Mouse (Mus musculus) limb, embryonic 13.5 days (tissue): ENCODE measurements around the gene Zbtb46. TPM values are rescaled to one million over a fixed set of nuclear protein-coding genes. Genes with fewer than 3 reads are reported as not detected.

ENCODE experiments used
- ATAC-seq: fragments of 200-750 bp; cut with Nextera tagmentation; 2 replicates; pipeline ENCODE4 v1.8.0; 2017; ENCODE audit warnings: low read depth, moderate number of reproducible peaks, moderate TSS enrichment; ENCODE audit not compliant: low FRiP score
- H3K27ac ChIP-seq: fragments of 300-500 bp; sonication (generic); 2 replicates; pipeline ENCODE4 v1.5.1; 2015; ENCODE audit warnings: inconsistent platforms, mild to moderate bottlenecking, moderate library complexity
- H3K27me3 ChIP-seq: fragments of 300-500 bp; sonication (generic); 2 replicates; pipeline ENCODE4 v1.6.1; 2015; ENCODE audit warnings: mild to moderate bottlenecking, inconsistent platforms
- H3K36me3 ChIP-seq: fragments of 300-500 bp; sonication (generic); 2 replicates; pipeline ENCODE4 v1.6.1; 2015; ENCODE audit warnings: inconsistent platforms, mild to moderate bottlenecking, moderate library complexity
- H3K4me1 ChIP-seq: fragments of 300-500 bp; sonication (generic); 2 replicates; pipeline ENCODE4 v1.6.1; 2015; ENCODE audit warnings: inconsistent platforms
- H3K4me2 ChIP-seq: fragments of 300-500 bp; sonication (generic); replicated peaks from 2 replicates; pipeline ENCODE4 v1.6.1; 2015; ENCODE audit warnings: inconsistent platforms, mild to moderate bottlenecking, moderate library complexity
- H3K4me3 ChIP-seq: fragments of 300-500 bp; sonication (generic); 2 replicates; pipeline ENCODE4 v1.5.1; 2015; ENCODE audit warnings: moderate library complexity, mild to moderate bottlenecking, inconsistent platforms
- H3K9ac ChIP-seq: fragments of 300-500 bp; sonication (generic); 2 replicates; pipeline ENCODE4 v1.6.1; 2015; ENCODE audit warnings: mild to moderate bottlenecking, inconsistent platforms
- H3K9me3 ChIP-seq: fragments of 300-500 bp; sonication (generic); 2 replicates; pipeline ENCODE4 v1.6.1; 2016; ENCODE audit warnings: inconsistent platforms
- WGBS: fragments of 180-500 bp; shearing (Covaris S2); methylation state at CpG from one replicate; pipeline ENCODE4 v1.1.7; 2015; 5-methylcytosine and 5-hydroxymethylcytosine counted together
- polyA plus RNA-seq: library from polyadenylated mRNA; unstranded; fragments of >200 nt; fragmentation: Nextera tagmentation; extraction: Ambion mirVana; gene quantifications from 2 replicates; pipeline ENCODE4 v1.2.1, GENCODE M21; 2015

Gene Zbtb46
- polyA plus RNA-seq, 1 experiment from 2014 or later = 5.7 TPM

- Histone ChIP-seq H3K4me3 (no peak overlapping the region), H3K9me3 (no peaks in the 10 kb centered on the region), H3K27ac (no peak overlapping the region), H3K4me2 (no peak overlapping the region), H3K4me1 (no peaks in the 10 kb centered on the region), H3K9ac (no peak overlapping the region), H3K27me3 (no peaks in the 10 kb centered on the region), H3K36me3 (peaks cover 10% of the 10 kb centered on the region)
- ATAC-seq = no peak
- WGBS = 71% methylated on average over 2 of the region's 2 CpGs
These were observed 67.7 kb downstream of the Zbtb46 start for GRCm38 (mm10) chr2:181391541-181391940.

DNA sequence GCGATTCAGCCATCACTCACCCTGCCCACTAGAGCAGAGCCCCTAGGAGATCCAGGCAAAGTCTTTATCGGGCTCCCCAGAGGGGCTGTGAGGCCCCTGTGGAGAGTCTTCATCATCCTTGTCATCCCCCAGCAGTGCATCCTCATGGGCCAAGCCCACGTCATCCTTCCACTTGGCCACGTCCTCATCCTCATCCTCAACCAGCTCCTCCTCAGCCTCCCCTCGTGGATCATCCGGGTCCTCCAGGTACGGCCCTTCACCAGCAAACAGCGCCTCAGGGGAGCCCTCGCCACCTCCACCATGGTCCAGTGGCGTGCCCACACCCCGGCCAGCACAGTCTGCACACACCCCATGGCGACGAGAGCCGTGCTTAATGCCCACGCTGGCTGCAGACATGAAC is 68.2 kb downstream of the Zbtb46 start:
- ATAC-seq = no peak
- 91% methylated on average over 15 of the region's 15 CpGs for WGBS
- Histone ChIP-seq H3K27ac (no peak overlapping the region), H3K4me2 (no peak overlapping the region), H3K4me3 (no peak overlapping the region), H3K4me1 (no peaks in the 10 kb centered on the region), H3K9me3 (no peaks in the 10 kb centered on the region), H3K36me3 (peaks cover 16% of the 10 kb centered on the region), H3K9ac (no peak overlapping the region), H3K27me3 (no peaks in the 10 kb centered on the region)

DNA sequence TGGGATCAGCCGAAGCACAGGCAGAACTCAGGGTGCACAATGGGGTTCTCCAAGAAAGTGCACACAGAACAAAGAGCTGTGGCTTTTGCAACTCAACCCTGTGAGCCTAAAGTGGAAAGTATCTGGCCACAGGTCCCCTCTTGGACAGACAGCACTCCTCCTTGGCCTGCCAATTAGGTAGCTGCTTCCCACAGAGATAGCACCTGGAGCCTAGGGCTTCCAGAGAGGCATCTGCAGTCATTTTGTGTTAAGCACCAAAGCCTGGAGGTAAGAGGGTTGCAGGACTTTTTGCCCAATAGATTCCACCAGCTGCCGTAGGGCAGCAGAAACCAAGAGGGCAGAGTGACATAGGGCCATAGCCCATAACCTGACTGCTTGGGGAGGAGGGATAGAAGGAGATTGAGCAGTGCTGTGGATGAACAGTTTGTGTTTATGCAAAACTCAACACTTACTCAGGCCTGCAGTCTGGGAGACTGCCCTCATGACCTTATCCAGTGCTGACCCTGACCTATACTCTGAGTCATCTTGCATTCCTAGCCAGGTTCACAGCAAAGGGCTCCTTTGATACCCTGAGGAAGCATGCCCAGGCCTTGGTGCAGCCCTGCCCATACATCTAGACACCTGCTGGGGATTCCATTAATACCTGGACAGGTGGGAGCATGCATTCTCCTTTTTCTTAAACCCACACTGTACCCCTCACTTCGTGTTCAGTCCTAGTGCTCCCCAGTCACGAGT is 68.9 kb downstream of the Zbtb46 start:
- WGBS = 69% methylated on average over 4 of the region's 4 CpGs
- Histone ChIP-seq H3K27ac (no peak overlapping the region), H3K36me3 (peaks cover 20% of the 10 kb centered on the region), H3K4me1 (no peaks in the 10 kb centered on the region), H3K27me3 (no peaks in the 10 kb centered on the region), H3K9me3 (no peaks in the 10 kb centered on the region), H3K4me2 (no peak overlapping the region), H3K9ac (no peak overlapping the region), H3K4me3 (no peak overlapping the region)
- ATAC-seq = no peak

DNA sequence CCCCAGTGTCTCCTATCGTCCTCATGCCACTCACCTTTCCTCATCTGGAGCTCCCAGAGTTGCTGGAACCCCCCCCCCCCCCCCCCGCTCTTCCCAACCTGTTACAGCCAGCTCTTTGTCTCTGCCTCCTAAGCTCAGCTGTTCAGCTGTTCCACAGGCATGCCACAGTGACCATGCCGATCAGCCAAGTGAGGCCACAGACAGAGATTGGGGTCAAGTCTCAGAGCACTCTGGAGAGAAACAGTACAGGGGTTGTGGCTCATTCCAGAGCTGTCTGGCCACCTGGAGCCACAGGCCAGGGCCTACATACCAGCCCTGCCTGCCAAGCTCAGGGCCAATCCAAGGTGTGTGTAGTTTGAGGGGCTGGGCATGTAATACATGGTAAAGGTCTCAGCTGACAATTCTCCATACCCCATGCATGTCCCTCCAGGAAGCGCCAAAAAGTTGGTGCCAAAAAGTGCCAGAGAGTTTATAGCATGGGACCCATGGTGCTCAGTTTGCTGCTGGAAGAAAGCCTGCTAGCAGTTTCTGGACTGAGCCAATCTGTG is 72.5 kb downstream of the Zbtb46 start:
- no peaks in the 10 kb centered on the region for H3K9me3 ChIP-seq
- no peak overlapping the region for H3K4me2 ChIP-seq
- no peak overlapping the region for H3K4me3 ChIP-seq
- no peak overlapping the region for H3K27ac ChIP-seq
- no peaks in the 10 kb centered on the region for H3K27me3 ChIP-seq
- no peak for ATAC-seq
- H3K9ac ChIP-seq = no peak overlapping the region
- H3K36me3 ChIP-seq = peaks cover 50% of the 10 kb centered on the region
- H3K4me1 ChIP-seq = no peaks in the 10 kb centered on the region
- WGBS = 75% methylated on average over 3 of the region's 4 CpGs

GRCm38 (mm10) chr2:181385885-181386284 is 73.3 kb downstream of the Zbtb46 start:
- Histone ChIP-seq H3K36me3 (peaks cover 56% of the 10 kb centered on the region), H3K9me3 (no peaks in the 10 kb centered on the region), H3K4me1 (no peaks in the 10 kb centered on the region), H3K4me3 (no peak overlapping the region), H3K4me2 (no peak overlapping the region), H3K9ac (no peak overlapping the region), H3K27me3 (no peaks in the 10 kb centered on the region), H3K27ac (no peak overlapping the region)
- 78% methylated on average over 3 of the region's 3 CpGs for WGBS
- no peak for ATAC-seq

DNA sequence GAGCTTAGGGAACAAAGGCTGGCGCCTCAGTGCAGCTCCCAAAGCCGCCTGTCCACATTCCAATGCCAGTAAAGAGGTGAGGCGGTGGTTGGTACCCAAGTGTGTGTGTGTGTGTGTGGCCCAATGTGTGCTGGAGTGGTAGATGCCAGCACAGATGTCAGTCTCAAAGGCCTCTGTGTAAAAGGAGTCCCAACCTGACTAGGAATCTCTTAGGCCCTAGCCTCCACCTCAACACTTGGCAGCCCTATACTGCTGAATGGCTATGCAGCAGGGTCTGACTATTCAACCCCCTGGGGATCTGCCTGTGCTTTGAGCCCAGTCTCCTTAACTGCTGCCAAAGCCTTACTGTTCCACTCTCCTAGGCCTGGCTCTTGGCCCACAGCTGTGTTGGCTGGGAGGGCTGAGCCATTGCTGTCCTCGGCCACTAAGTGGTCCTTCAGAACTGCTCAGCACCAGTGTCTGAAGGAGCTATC is 74.3 kb downstream of the Zbtb46 start:
- Histone ChIP-seq H3K4me1 (no peaks in the 10 kb centered on the region), H3K27ac (no peak overlapping the region), H3K4me3 (no peak overlapping the region), H3K36me3 (peaks cover 66% of the 10 kb centered on the region), H3K9ac (no peak overlapping the region), H3K9me3 (no peaks in the 10 kb centered on the region), H3K27me3 (no peaks in the 10 kb centered on the region), H3K4me2 (no peak overlapping the region)
- WGBS = 78% methylated on average over 4 of the region's 4 CpGs
- ATAC-seq = no peak

GRCm38 (mm10) chr2:181384463-181384862 is 74.8 kb downstream of the Zbtb46 start:
- Histone ChIP-seq H3K27ac (no peak overlapping the region), H3K36me3 (peaks cover 71% of the 10 kb centered on the region), H3K4me1 (no peaks in the 10 kb centered on the region), H3K4me3 (no peak overlapping the region), H3K4me2 (no peak overlapping the region), H3K9ac (no peak overlapping the region), H3K9me3 (no peaks in the 10 kb centered on the region), H3K27me3 (no peaks in the 10 kb centered on the region)
- no peak for ATAC-seq
- WGBS = 87% methylated on average over 7 of the region's 7 CpGs

DNA sequence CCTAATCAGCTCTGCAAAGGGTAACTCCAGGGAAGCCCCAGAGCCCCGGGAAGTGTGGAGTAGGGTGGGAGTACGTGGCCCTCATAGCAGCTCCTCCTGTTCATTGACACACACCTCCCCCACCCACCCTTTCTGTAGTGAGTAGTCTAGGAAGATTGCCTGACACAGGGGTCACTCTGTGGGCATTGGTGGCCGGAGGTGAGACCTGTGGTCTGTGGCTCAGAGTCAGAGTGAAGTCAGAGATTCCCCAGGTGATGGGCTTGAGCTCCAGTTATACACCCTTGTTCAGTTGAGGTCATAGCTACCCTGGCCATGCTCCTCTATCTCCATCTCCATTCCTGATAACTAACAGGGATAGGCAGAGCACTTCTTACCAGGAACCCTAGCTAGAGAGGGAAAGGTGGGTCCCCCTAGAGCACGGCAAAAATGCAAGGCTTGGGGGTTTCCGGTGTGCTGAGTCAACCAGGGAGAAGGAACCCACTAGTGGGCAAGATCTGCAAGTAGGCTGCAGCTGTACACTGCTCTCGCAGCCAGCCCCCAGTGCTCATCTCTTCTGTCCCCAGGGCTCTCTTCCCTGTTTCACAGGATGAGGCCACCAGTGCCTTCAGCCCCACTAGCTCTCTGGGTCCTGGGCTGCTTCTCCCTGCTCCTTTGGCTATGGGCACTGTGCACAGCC is 77.5 kb downstream of the Zbtb46 start:
- ATAC-seq = no peak
- Histone ChIP-seq H3K27me3 (no peaks in the 10 kb centered on the region), H3K9me3 (no peaks in the 10 kb centered on the region), H3K27ac (no peak overlapping the region), H3K36me3 (peaks cover 80% of the 10 kb centered on the region), H3K4me3 (no peak overlapping the region), H3K9ac (no peak overlapping the region), H3K4me1 (no peaks in the 10 kb centered on the region), H3K4me2 (no peak overlapping the region)
- WGBS = 93% methylated on average over 6 of the region's 6 CpGs

- Histone ChIP-seq H3K36me3 (peaks cover 73% of the 10 kb centered on the region), H3K4me2 (no peak overlapping the region), H3K27ac (no peak overlapping the region), H3K4me3 (no peak overlapping the region), H3K9ac (no peak overlapping the region), H3K4me1 (no peaks in the 10 kb centered on the region), H3K27me3 (no peaks in the 10 kb centered on the region), H3K9me3 (no peaks in the 10 kb centered on the region)
- ATAC-seq = no peak
- 94% methylated on average over 5 of the region's 5 CpGs for WGBS
These were observed 78.1 kb downstream of the Zbtb46 start for GRCm38 (mm10) chr2:181381107-181381506.

DNA sequence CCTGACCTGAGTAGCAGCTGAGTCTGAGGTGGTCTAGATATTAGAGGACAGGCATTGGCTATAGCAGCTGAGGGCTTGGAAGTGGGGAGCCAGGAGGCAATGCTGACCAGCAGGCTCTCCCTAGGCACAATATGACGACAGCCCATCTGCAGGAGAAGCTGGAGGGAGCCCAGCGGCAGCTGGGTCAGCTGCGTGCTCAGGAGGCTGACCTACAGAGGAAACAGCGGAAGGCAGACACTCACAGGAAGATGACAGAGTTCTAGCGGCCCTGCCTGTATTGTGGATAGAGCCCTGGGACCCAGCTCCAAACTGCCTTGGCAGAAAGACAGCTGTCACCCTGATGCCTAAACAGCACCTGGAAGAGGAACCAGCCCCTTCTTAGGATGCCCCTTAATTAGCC is 79.0 kb downstream of the Zbtb46 start:
- no peaks in the 10 kb centered on the region for H3K4me1 ChIP-seq
- H3K4me3 ChIP-seq = no peak overlapping the region
- H3K27ac ChIP-seq = no peak overlapping the region
- 84% methylated on average over 5 of the region's 5 CpGs for WGBS
- no peak overlapping the region for H3K9ac ChIP-seq
- no peak overlapping the region for H3K4me2 ChIP-seq
- H3K36me3 ChIP-seq = peaks cover 69% of the 10 kb centered on the region
- H3K9me3 ChIP-seq = no peaks in the 10 kb centered on the region
- ATAC-seq = no peak
- H3K27me3 ChIP-seq = no peaks in the 10 kb centered on the region

GRCm38 (mm10) chr2:181379778-181380177 is 79.4 kb downstream of the Zbtb46 start, which contains the start of gene Lime1:
Gene Lime1, plus strand, starts transcription at chr2:181380078.
- no peaks in the 10 kb centered on the region for H3K27me3 ChIP-seq

DNA sequence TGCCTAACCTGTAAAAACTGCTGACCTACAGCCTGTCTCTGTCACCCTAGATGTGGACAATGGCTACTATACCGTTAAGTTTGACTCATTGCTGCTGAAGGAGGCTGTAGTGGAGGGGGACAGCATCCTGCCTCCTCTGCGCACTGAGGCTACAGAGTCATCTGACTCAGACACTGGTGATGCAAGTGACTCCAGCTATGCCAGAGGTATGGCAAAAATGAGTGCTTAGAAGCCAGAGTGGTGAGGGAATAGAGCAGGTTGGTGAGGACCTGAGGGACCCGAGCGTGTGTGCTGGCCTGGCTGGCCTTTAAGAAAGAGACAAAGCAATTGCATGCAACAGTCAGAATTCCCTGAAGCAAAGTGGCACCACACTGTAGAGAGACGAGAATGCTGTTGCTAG is 80.5 kb downstream of the Zbtb46 start:
- Histone ChIP-seq H3K4me2 (no peak overlapping the region), H3K9ac (no peak overlapping the region), H3K36me3 (peaks cover 57% of the 10 kb centered on the region), H3K4me3 (no peak overlapping the region), H3K27me3 (no peaks in the 10 kb centered on the region), H3K27ac (no peak overlapping the region), H3K9me3 (no peaks in the 10 kb centered on the region), H3K4me1 (no peaks in the 10 kb centered on the region)
- no peak for ATAC-seq
- WGBS = 91% methylated on average over 5 of the region's 5 CpGs

More at GRCm38 (mm10) chr2:181379778-181380177, 79.4 kb downstream of the Zbtb46 start, which contains the start of gene Lime1:
- no peak for ATAC-seq
- H3K9me3 ChIP-seq = no peaks in the 10 kb centered on the region
- H3K27ac ChIP-seq = no peak within 1 kb of the TSS
- H3K4me2 ChIP-seq = no peak within 1 kb of the TSS
- H3K4me1 ChIP-seq = no peaks in the 10 kb centered on the region
- no peak within 1 kb of the TSS for H3K9ac ChIP-seq
- H3K4me3 ChIP-seq = no peak within 1 kb of the TSS
- peaks cover 67% of the 10 kb centered on the region for H3K36me3 ChIP-seq
- 93% methylated on average over 12 of the region's 12 CpGs for WGBS
